Mouse (Mus musculus): ENCODE data around the gene Sec23ip. TPM values are rescaled to one million over a fixed set of nuclear protein-coding genes. Genes with fewer than 3 reads are reported as not detected.

Gene Sec23ip
- total RNA-seq, 1 experiment, result 25.3 TPM

- TF ChIP-seq CHD2 (IDR thresholded peaks at IDR 0.05; ENCODE audit: low read depth, low read length) (no peak), ZC3H11A (IDR thresholded peaks at IDR 0.05; ENCODE audit: borderline replicate concordance, low read depth, low read length) (no peak), ZNF384 (IDR thresholded peaks at IDR 0.05; ENCODE audit: low read depth, low read length) (no peak), HCFC1 (IDR thresholded peaks at IDR 0.05; ENCODE audit: borderline replicate concordance, insufficient read depth, low read length) (no peak), MAFK (IDR thresholded peaks at IDR 0.05; ENCODE audit: insufficient read depth, low read depth, low read length) (no peak)
Measured at GRCm38 (mm10) chr7:128824986-128825563, 80.3 kb downstream of the Sec23ip start.

GRCm38 (mm10) chr7:128832455-128833081, 87.8 kb downstream of the Sec23ip start:
- Histone ChIP-seq H3K9ac (ENCODE audit: insufficient read depth, low read depth, low read length, poor library complexity, severe bottlenecking) (no peak overlapping the region), H3K9me3 (ENCODE audit: control insufficient read depth, insufficient read depth, low read depth, low read length) (no peaks in the 10 kb centered on the region), H3K27ac (ENCODE audit: insufficient read depth, low read depth, low read length, poor library complexity, severe bottlenecking) (no peak overlapping the region), H3K4me1 (ENCODE audit: control insufficient read depth in 2 of 2, insufficient read depth in 2 of 2, low read length in 2 of 2, poor library complexity in 1 of 2) (no peaks in the 10 kb centered on the region), H3K4me3 (ENCODE audit: insufficient read depth in 1 of 2, low read depth in 1 of 2, low read length in 2 of 2, poor library complexity in 1 of 2, severe bottlenecking in 1 of 2) (no peak overlapping the region), H3K36me3 (ENCODE audit: control insufficient read depth, insufficient read depth, low read length, poor library complexity, severe bottlenecking) (no peaks in the 10 kb centered on the region)
- no peak for DNase-seq (ENCODE audit: low read depth, low spot score)
- TF ChIP-seq MAFK (IDR thresholded peaks at IDR 0.05; ENCODE audit: insufficient read depth, low read depth, low read length) (no peak), CHD2 (IDR thresholded peaks at IDR 0.05; ENCODE audit: low read depth, low read length) (no peak), ZNF384 (IDR thresholded peaks at IDR 0.05; ENCODE audit: low read depth, low read length) (no peak)
- in situ Hi-C loops (cut with MboI; ENCODE audit: low sequenced_read_pairs in 2 of 2, unreplicated experiment in 2 of 2), result no loop called here

More at GRCm38 (mm10) chr7:128824986-128825563, 80.3 kb downstream of the Sec23ip start:
- DNase-seq (ENCODE audit: low read depth, low spot score), result no peak
- Histone ChIP-seq H3K9ac (ENCODE audit: insufficient read depth, low read depth, low read length, poor library complexity, severe bottlenecking) (no peak overlapping the region), H3K27ac (ENCODE audit: insufficient read depth, low read depth, low read length, poor library complexity, severe bottlenecking) (no peak overlapping the region), H3K36me3 (ENCODE audit: control insufficient read depth, insufficient read depth, low read length, poor library complexity, severe bottlenecking) (no peaks in the 10 kb centered on the region), H3K9me3 (ENCODE audit: control insufficient read depth, insufficient read depth, low read depth, low read length) (no peaks in the 10 kb centered on the region), H3K4me3 (ENCODE audit: insufficient read depth in 1 of 2, low read depth in 1 of 2, low read length in 2 of 2, poor library complexity in 1 of 2, severe bottlenecking in 1 of 2) (no peak overlapping the region), H3K4me1 (ENCODE audit: control insufficient read depth in 2 of 2, insufficient read depth in 2 of 2, low read length in 2 of 2, poor library complexity in 1 of 2) (no peaks in the 10 kb centered on the region)
- in situ Hi-C loops (cut with MboI; ENCODE audit: low sequenced_read_pairs in 2 of 2, unreplicated experiment in 2 of 2), result no loop called here

- TF ChIP-seq CHD2 (IDR thresholded peaks at IDR 0.05; ENCODE audit: low read depth, low read length), result no peak
- TF ChIP-seq ZNF384 (IDR thresholded peaks at IDR 0.05; ENCODE audit: low read depth, low read length), result no peak
- H3K9me3 ChIP-seq (ENCODE audit: control insufficient read depth, insufficient read depth, low read depth, low read length), result no peaks in the 10 kb centered on the region
- H3K27ac ChIP-seq (ENCODE audit: insufficient read depth, low read depth, low read length, poor library complexity, severe bottlenecking), result no peak overlapping the region
- H3K9ac ChIP-seq (ENCODE audit: insufficient read depth, low read depth, low read length, poor library complexity, severe bottlenecking), result no peak overlapping the region
- H3K4me3 ChIP-seq (ENCODE audit: insufficient read depth in 1 of 2, low read depth in 1 of 2, low read length in 2 of 2, poor library complexity in 1 of 2, severe bottlenecking in 1 of 2), result no peak overlapping the region
- in situ Hi-C loops (cut with MboI; ENCODE audit: low sequenced_read_pairs in 2 of 2, unreplicated experiment in 2 of 2), result no loop called here
- H3K36me3 ChIP-seq (ENCODE audit: control insufficient read depth, insufficient read depth, low read length, poor library complexity, severe bottlenecking), result no peaks in the 10 kb centered on the region
- no peaks in the 10 kb centered on the region for H3K4me1 ChIP-seq (ENCODE audit: control insufficient read depth in 2 of 2, insufficient read depth in 2 of 2, low read length in 2 of 2, poor library complexity in 1 of 2)
- DNase-seq (ENCODE audit: low read depth, low spot score), result peak; percentile 11
Measured at GRCm38 (mm10) chr7:128833196-128833595, 88.5 kb downstream of the Sec23ip start.

Other genes starting within 250 kb of the Sec23ip start
- 6.3 and 13.6 TPM in 2 replicates for gene Bag3, start 221.3 kb upstream of the Sec23ip start, total RNA-seq (2012; rRNA removed)
- gene Inpp5f, start 133.6 kb upstream of the Sec23ip start, total RNA-seq (2012; rRNA removed), result 12.7 and 14.7 TPM in 2 replicates
- 61.3 and 67.8 TPM in 2 replicates for gene Mcmbp, start 4.4 kb upstream of the Sec23ip start, total RNA-seq (2012; rRNA removed)

Measured in ES-E14 (cell line).